Mouse (Mus musculus): ENCODE measurements around the gene Ugt2a1. TPM values are rescaled to one million over a fixed set of nuclear protein-coding genes. Genes with fewer than 3 reads are reported as not detected.
"Not testable (repeated sequence)": the region's sequence is repeated elsewhere in the genome, so short reads cannot be mapped to it uniquely, and the experiment has no call there.

Gene Ugt2a1
- total and polyA plus RNA-seq, 3 experiments: not detected

- H3K27ac ChIP-seq (ENCODE audit: control insufficient read depth, low read depth, low read length): no peak overlapping the region
- no peak for TF ChIP-seq CHD1 (IDR thresholded peaks at IDR 0.05; ENCODE audit: low read depth, low read length)
- TF ChIP-seq NRF1 (IDR thresholded peaks at IDR 0.05; ENCODE audit: insufficient read depth, low read depth, low read length, poor library complexity, severe bottlenecking): no peak
- no peak for TF ChIP-seq CHD2 (IDR thresholded peaks at IDR 0.05; ENCODE audit: low read length)
- TF ChIP-seq GABPA (IDR thresholded peaks at IDR 0.05; ENCODE audit: low read depth, low read length): no peak
- no peak for TF ChIP-seq HCFC1 (IDR thresholded peaks at IDR 0.05; ENCODE audit: low read depth, low read length)
- TF ChIP-seq ZC3H11A (IDR thresholded peaks at IDR 0.05; ENCODE audit: low read depth, low read length): no peak
- TF ChIP-seq KAT2A (conservative IDR thresholded peaks at IDR 0.05; ENCODE audit: low read depth, low read length): no peak
- no peak for TF ChIP-seq USF1 (IDR thresholded peaks at IDR 0.05; ENCODE audit: low read depth, low read length)
- no peak for TF ChIP-seq SMC3 (IDR thresholded peaks at IDR 0.05; ENCODE audit: low read depth, low read length)
- TF ChIP-seq ELF1 (IDR thresholded peaks at IDR 0.05; ENCODE audit: low read depth, low read length): no peak
- no peak for TF ChIP-seq MAX (IDR thresholded peaks at IDR 0.05; ENCODE audit: low read length)
- no peak for TF ChIP-seq TBP (IDR thresholded peaks at IDR 0.05; ENCODE audit: low read depth, low read length)
- TF ChIP-seq TAL1 (IDR thresholded peaks at IDR 0.05; ENCODE audit: low read length): no peak
Measured at GRCm38 (mm10) chr5:87535994-87536644, 45.4 kb upstream of the Ugt2a1 start.

GRCm38 (mm10) chr5:87532288-87532687 lies 41.6 kb upstream of the Ugt2a1 start:
- H3K27ac ChIP-seq (ENCODE audit: control insufficient read depth, low read depth, low read length): no peak overlapping the region
- no peaks in the 10 kb centered on the region for H3K9me3 ChIP-seq (replicated peaks; ENCODE audit: insufficient read depth, low read length)
- TF ChIP-seq USF1 (IDR thresholded peaks at IDR 0.05; ENCODE audit: low read depth, low read length) (no peak), JUND (IDR thresholded peaks at IDR 0.05; ENCODE audit: low read depth, low read length) (no peak), MXI1 (IDR thresholded peaks at IDR 0.05; ENCODE audit: low read depth, low read length) (no peak), UBTF (IDR thresholded peaks at IDR 0.05; ENCODE audit: borderline replicate concordance, insufficient read depth, low read depth, low read length) (no peak), CTCF (IDR thresholded peaks at IDR 0.05 in 2 of 3, conservative IDR thresholded peaks at IDR 0.05 in 1 of 3; ENCODE audit: control insufficient read depth in 1 of 3, insufficient read depth in 1 of 3, low read depth in 2 of 3, low read length in 3 of 3, poor library complexity in 1 of 3, severe bottlenecking in 1 of 3) (no peak), HCFC1 (IDR thresholded peaks at IDR 0.05; ENCODE audit: low read depth, low read length) (no peak), EP300 (IDR thresholded peaks at IDR 0.05; ENCODE audit: low read depth in 1 of 2, low read length in 2 of 2) (no peak), GATA1 (IDR thresholded peaks at IDR 0.05; ENCODE audit: low read depth, low read length) (no peak), TCF12 (IDR thresholded peaks at IDR 0.05; ENCODE audit: low read depth, low read length) (no peak), ELF1 (IDR thresholded peaks at IDR 0.05; ENCODE audit: low read depth, low read length) (no peak), CHD1 (IDR thresholded peaks at IDR 0.05; ENCODE audit: low read depth, low read length) (no peak), TBP (IDR thresholded peaks at IDR 0.05; ENCODE audit: low read depth, low read length) (no peak), TAL1 (IDR thresholded peaks at IDR 0.05; ENCODE audit: low read length) (no peak), MEF2A (IDR thresholded peaks at IDR 0.05; ENCODE audit: extremely low read depth, insufficient replicate concordance, low read depth, low read length, poor library complexity, severe bottlenecking) (no peak), MAZ (IDR thresholded peaks at IDR 0.05; ENCODE audit: low read depth, low read length) (no peak)
- no peak overlapping the region for H3K4me3 ChIP-seq (ENCODE audit: control insufficient read depth in 1 of 2, insufficient read depth in 1 of 2, low read depth in 2 of 2, low read length in 2 of 2)
- H3K36me3 ChIP-seq (ENCODE audit: control insufficient read depth in 1 of 2, insufficient read depth in 2 of 2, low read length in 2 of 2): no peaks in the 10 kb centered on the region
- DNase-seq (ENCODE audit: low read depth, low spot score): no peak
- H3K79me2 ChIP-seq (ENCODE audit: control insufficient read depth, insufficient read depth, low read length, poor library complexity): no peaks in the 10 kb centered on the region
- no peaks in the 10 kb centered on the region for H3K4me1 ChIP-seq (ENCODE audit: control insufficient read depth in 1 of 2, insufficient read depth in 2 of 2, low read length in 2 of 2)
- H3K9ac ChIP-seq (ENCODE audit: control insufficient read depth, low read depth, low read length, poor library complexity, severe bottlenecking): no peak overlapping the region
- no peaks in the 10 kb centered on the region for H3K27me3 ChIP-seq (ENCODE audit: control insufficient read depth in 1 of 2, insufficient read depth in 2 of 2, low read length in 2 of 2)

More at GRCm38 (mm10) chr5:87535994-87536644, 45.4 kb upstream of the Ugt2a1 start:
- Histone ChIP-seq H3K4me1 (ENCODE audit: control insufficient read depth in 1 of 2, insufficient read depth in 2 of 2, low read length in 2 of 2) (no peaks in the 10 kb centered on the region), H3K27me3 (ENCODE audit: control insufficient read depth in 1 of 2, insufficient read depth in 2 of 2, low read length in 2 of 2) (no peaks in the 10 kb centered on the region), H3K79me2 (ENCODE audit: control insufficient read depth, insufficient read depth, low read length, poor library complexity) (no peaks in the 10 kb centered on the region), H3K9ac (ENCODE audit: control insufficient read depth, low read depth, low read length, poor library complexity, severe bottlenecking) (no peak overlapping the region), H3K36me3 (ENCODE audit: control insufficient read depth in 1 of 2, insufficient read depth in 2 of 2, low read length in 2 of 2) (no peaks in the 10 kb centered on the region), H3K4me3 (ENCODE audit: control insufficient read depth in 1 of 2, insufficient read depth in 1 of 2, low read depth in 2 of 2, low read length in 2 of 2) (no peak overlapping the region), H3K9me3 (replicated peaks; ENCODE audit: insufficient read depth, low read length) (no peaks in the 10 kb centered on the region)
- DNase-seq (ENCODE audit: low read depth, low spot score): no peak

GRCm38 (mm10) chr5:87523561-87523960 lies 32.9 kb upstream of the Ugt2a1 start:
- not testable (repeated sequence) for H3K4me3 ChIP-seq (ENCODE audit: control insufficient read depth in 1 of 2, insufficient read depth in 1 of 2, low read depth in 2 of 2, low read length in 2 of 2); H3K9me3 ChIP-seq (replicated peaks; ENCODE audit: insufficient read depth, low read length); H3K4me1 ChIP-seq (ENCODE audit: control insufficient read depth in 1 of 2, insufficient read depth in 2 of 2, low read length in 2 of 2); H3K27me3 ChIP-seq (ENCODE audit: control insufficient read depth in 1 of 2, insufficient read depth in 2 of 2, low read length in 2 of 2); H3K27ac ChIP-seq (ENCODE audit: control insufficient read depth, low read depth, low read length); H3K36me3 ChIP-seq (ENCODE audit: control insufficient read depth in 1 of 2, insufficient read depth in 2 of 2, low read length in 2 of 2); H3K9ac ChIP-seq (ENCODE audit: control insufficient read depth, low read depth, low read length, poor library complexity, severe bottlenecking); H3K79me2 ChIP-seq (ENCODE audit: control insufficient read depth, insufficient read depth, low read length, poor library complexity); DNase-seq (ENCODE audit: low read depth, low spot score)
